Mouse (Mus musculus) embryonic facial prominence, embryonic 10.5 days (tissue): ENCODE results near the gene Ocel1. TPM values are rescaled to one million over a fixed set of nuclear protein-coding genes. Genes with fewer than 3 reads are reported as not detected.

Source experiments
- DNase-seq: peaks from one replicate; pipeline ENCODE4 v3.0.0-alpha.2; 2017; ENCODE audit warnings: low spot score
- H3K27ac ChIP-seq: fragments of 300-500 bp; sonication (generic); replicated peaks from 2 replicates; pipeline ENCODE4 v1.5.1; 2016; ENCODE audit warnings: mild to moderate bottlenecking
- H3K27me3 ChIP-seq: fragments of 300-500 bp; sonication (generic); replicated peaks from 2 replicates; pipeline ENCODE4 v1.6.1; 2016; ENCODE audit warnings: low read depth, mild to moderate bottlenecking; ENCODE audit not compliant: poor library complexity, severe bottlenecking
- H3K36me3 ChIP-seq: fragments of 300-500 bp; sonication (generic); replicated peaks from 2 replicates; pipeline ENCODE4 v1.6.1; 2016; ENCODE audit warnings: mild to moderate bottlenecking, moderate library complexity
- H3K4me1 ChIP-seq: fragments of 300-500 bp; sonication (generic); 2 replicates; pipeline ENCODE4 v1.6.1; 2016
- H3K4me3 ChIP-seq: fragments of 300-500 bp; sonication (generic); 2 replicates; pipeline ENCODE4 v1.5.1; 2016; ENCODE audit warnings: mild to moderate bottlenecking, moderate library complexity
- H3K9me3 ChIP-seq: fragments of 300-500 bp; sonication (generic); 2 replicates; pipeline ENCODE4 v1.6.1; 2016; ENCODE audit warnings: mild to moderate bottlenecking
- WGBS: fragments of 180-500 bp; shearing (Covaris S2); methylation state at CpG from one replicate; pipeline ENCODE4 v1.1.7; 2016; 5-methylcytosine and 5-hydroxymethylcytosine counted together
- polyA plus RNA-seq: library from polyadenylated mRNA; unstranded; fragments of >200 nt; fragmentation: Nextera tagmentation; extraction: Ambion mirVana; gene quantifications from 2 replicates; pipeline ENCODE4 v1.2.1, GENCODE M21; 2016

Ocel1 gene
- polyA plus RNA-seq, 1 experiment from 2014 or later = 4.0 TPM

GRCm38 (mm10) chr8:71396639-71397305 is 25.7 kb downstream of the Ocel1 start, which contains the start of gene Babam1:
Babam1 (plus strand) TSS chr8:71396861.
- DNase-seq = peak; percentile 94
- Histone ChIP-seq H3K27me3 (0 out of 2 replicates have a peak, but pooled peaks cover 3% of the 10 kb centered on the region), H3K36me3 (peaks cover 31% of the 10 kb centered on the region), H3K9me3 (no peaks in the 10 kb centered on the region), H3K4me3 (peak within 1 kb of the TSS; percentile 88), H3K27ac (peak within 1 kb of the TSS; percentile 89), H3K4me1 (peaks cover 26% of the 10 kb centered on the region)
- under 1% methylated on average over 34 of the region's 34 CpGs for WGBS

DNA sequence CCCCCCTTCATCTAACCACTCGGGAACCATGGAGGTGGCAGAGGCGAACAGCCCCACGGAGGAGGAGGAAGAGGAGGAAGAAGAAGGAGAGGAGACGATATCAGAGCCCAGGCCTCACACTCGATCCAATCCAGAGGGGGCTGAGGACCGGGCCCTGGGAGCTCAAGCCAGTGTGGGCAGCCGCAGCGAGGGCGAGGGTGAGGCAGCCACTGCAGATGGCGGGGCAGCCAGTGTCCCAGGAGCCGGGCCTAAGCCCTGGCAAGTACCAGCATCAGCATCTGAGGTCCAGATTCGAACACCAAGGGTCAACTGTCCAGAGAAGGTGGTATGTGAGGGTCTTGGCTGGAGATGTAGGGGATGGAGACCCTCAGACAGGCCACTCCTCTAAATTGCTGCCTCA is 26.6 kb downstream of the Ocel1 start:
- H3K27me3 ChIP-seq = 0 out of 2 replicates have a peak, but pooled peaks cover 3% of the 10 kb centered on the region
- WGBS = 86% methylated on average over 12 of the region's 12 CpGs
- peaks cover 24% of the 10 kb centered on the region for H3K4me1 ChIP-seq
- H3K4me3 ChIP-seq = peak overlapping the region; percentile 88
- peak overlapping the region; percentile 89; the same call in 1 of the 2 replicates for H3K27ac ChIP-seq
- peaks cover 36% of the 10 kb centered on the region for H3K36me3 ChIP-seq
- no peak for DNase-seq
- H3K9me3 ChIP-seq = no peaks in the 10 kb centered on the region

DNA sequence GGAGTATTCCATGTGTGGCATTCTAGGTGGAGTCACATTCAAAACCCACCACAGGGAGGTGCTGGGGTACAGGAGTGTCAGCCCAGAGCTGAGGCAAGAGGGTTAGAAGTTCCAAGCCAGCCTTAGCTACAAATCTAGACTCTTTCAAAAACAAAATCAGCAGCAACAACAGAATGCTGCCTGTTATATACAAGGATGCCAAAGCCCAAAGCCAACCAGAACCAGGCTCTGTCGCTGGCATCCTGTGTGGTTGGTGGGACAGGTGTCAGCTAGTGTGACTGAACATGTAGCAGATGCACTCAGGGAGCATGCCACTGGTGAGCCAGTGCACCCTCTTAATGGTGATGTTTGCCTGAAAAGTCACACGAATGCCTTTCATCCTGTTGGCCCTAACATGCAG is 29.7 kb downstream of the Ocel1 start:
- H3K4me1 ChIP-seq = peaks cover 25% of the 10 kb centered on the region
- no peaks in the 10 kb centered on the region for H3K27me3 ChIP-seq
- peaks cover 50% of the 10 kb centered on the region for H3K36me3 ChIP-seq
- 93% methylated on average over 2 of the region's 2 CpGs for WGBS
- H3K9me3 ChIP-seq = no peaks in the 10 kb centered on the region
- no peak overlapping the region for H3K27ac ChIP-seq
- H3K4me3 ChIP-seq = no peak overlapping the region
- no peak for DNase-seq

- Histone ChIP-seq H3K9me3 (no peaks in the 10 kb centered on the region), H3K27ac (no peak overlapping the region), H3K27me3 (no peaks in the 10 kb centered on the region), H3K4me3 (no peak overlapping the region), H3K36me3 (peaks cover 50% of the 10 kb centered on the region), H3K4me1 (peaks cover 25% of the 10 kb centered on the region)
- DNase-seq = no peak
Observed at GRCm38 (mm10) chr8:71401454-71401853, 30.4 kb downstream of the Ocel1 start.

DNA sequence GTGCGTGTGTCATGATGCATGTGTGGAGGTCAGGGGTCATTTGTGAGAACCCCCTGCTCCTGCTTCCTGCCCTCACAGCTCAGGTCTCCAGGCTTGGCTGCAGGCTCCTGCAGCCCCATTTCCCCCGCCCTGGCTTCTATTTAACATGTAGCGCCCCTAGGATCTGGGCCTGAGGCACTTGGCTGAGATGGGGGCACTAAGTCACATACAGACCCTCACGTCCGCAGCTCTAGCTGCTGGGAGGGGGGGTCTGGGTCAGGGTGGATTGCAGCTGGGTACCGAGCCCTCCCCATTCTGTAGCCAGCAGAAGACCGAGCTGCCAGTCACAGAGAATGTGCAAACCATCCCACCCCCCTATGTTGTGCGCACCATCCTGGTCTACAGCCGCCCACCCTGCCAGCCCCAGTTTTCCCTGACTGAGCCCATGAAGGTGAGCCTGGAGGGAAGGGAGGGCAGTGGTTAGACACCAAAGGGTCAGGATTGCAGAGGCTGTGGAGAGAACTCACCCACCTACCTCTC is 31.4 kb downstream of the Ocel1 start:
- no peak for DNase-seq
- no peak overlapping the region for H3K27ac ChIP-seq
- H3K9me3 ChIP-seq = no peaks in the 10 kb centered on the region
- H3K36me3 ChIP-seq = peaks cover 55% of the 10 kb centered on the region
- H3K27me3 ChIP-seq = no peaks in the 10 kb centered on the region
- H3K4me3 ChIP-seq = no peak overlapping the region
- WGBS = 83% methylated on average over 9 of the region's 9 CpGs
- peaks cover 30% of the 10 kb centered on the region for H3K4me1 ChIP-seq

- Histone ChIP-seq H3K4me3 (no peak overlapping the region), H3K27ac (no peak overlapping the region), H3K27me3 (no peaks in the 10 kb centered on the region), H3K36me3 (peaks cover 61% of the 10 kb centered on the region), H3K9me3 (no peaks in the 10 kb centered on the region), H3K4me1 (peaks cover 27% of the 10 kb centered on the region)
- DNase-seq = no peak
- 84% methylated on average over 6 of the region's 6 CpGs for WGBS
Observed at GRCm38 (mm10) chr8:71403107-71403885, 32.2 kb downstream of the Ocel1 start.

DNA sequence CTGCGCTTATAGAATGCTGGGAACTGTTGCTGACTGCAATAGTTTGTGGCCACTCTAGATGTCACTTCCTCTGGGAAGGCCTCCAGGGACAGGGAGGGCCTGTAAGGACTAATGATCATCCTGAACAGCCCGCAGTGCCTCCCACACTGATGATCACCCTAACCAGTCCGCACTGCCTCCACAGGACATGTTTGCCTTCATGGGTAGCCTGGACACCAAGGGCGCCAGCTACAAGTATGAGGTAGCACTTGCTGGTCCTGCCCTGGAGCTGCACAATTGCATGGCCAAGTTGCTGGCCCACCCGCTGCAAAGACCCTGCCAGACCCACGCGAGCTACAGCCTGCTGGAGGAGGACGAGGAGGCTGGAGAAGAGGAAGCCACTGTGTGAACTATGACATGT is 32.9 kb downstream of the Ocel1 start:
- H3K4me3 ChIP-seq = no peak overlapping the region
- peaks cover 27% of the 10 kb centered on the region for H3K4me1 ChIP-seq
- H3K9me3 ChIP-seq = no peaks in the 10 kb centered on the region
- no peak for DNase-seq
- 93% methylated on average over 8 of the region's 8 CpGs for WGBS
- H3K27ac ChIP-seq = no peak overlapping the region
- no peaks in the 10 kb centered on the region for H3K27me3 ChIP-seq
- H3K36me3 ChIP-seq = peaks cover 61% of the 10 kb centered on the region

DNA sequence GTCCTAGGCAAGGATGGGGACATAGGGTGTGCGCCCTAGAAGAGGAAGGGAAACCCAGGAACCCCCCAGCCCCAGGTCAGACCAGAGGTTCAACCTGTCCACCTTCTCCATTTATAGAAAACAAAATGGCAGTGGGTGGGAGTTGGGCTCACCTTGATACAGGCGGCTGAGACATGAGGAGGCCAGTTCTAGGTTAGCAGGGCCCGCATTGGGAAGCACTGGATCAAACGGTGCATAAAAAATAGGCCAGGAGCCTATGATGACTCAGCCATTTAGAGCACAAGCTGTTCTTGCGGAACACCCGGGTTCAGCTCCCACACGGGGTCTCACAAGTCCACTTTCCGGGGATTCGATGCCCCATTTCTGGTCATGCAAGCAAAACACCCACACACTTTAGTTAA is 33.9 kb downstream of the Ocel1 start:
- peaks cover 61% of the 10 kb centered on the region for H3K36me3 ChIP-seq
- 91% methylated on average over 9 of the region's 9 CpGs for WGBS
- peaks cover 27% of the 10 kb centered on the region for H3K4me1 ChIP-seq
- H3K27ac ChIP-seq = no peak overlapping the region
- H3K27me3 ChIP-seq = no peaks in the 10 kb centered on the region
- DNase-seq = no peak
- H3K4me3 ChIP-seq = peak overlapping the region; percentile 84
- H3K9me3 ChIP-seq = no peaks in the 10 kb centered on the region

DNA sequence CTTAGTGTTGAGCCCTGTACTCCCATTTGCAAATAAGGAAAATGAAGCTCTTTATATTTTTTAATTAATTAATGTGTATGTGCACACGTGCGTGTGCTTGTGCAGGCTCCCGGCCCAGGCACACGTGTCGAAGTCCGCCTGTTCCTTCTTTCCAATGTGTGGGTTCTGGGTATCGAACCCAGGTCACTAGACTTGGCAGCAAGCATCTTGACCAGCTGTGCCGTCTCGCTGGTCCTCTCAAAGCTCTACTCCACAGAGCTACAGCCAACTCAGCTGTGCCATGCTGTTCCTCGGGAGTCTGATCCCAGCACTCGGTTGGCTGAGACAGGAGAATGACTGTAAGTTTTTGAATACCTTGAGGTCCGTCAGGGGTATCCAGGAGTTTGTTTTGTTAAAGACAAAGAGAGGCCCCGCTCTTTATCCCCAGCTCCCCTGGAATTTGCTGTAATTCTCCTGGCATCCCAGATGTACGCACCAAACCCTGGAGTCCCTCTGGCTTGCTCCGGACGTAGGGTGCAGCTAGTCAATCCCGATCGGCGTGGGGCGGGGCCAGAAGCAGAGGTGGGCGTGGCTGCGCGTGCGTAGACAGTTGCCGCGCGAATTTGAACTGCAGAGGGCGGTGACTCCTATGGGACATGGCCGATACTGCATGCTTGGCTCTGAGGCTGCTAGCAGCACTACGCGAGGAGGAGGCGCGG is 34.5 kb downstream of the Ocel1 start, which contains the start of gene Ankle1:
Gene Ankle1, plus strand, starts transcription at position 610 of the 698 bp plus-strand sequence.
- no peaks in the 10 kb centered on the region for H3K9me3 ChIP-seq
- H3K27me3 ChIP-seq = no peaks in the 10 kb centered on the region
- WGBS = 18% methylated on average over 33 of the region's 33 CpGs
- peak; percentile 97 for DNase-seq
- peak within 1 kb of the TSS; percentile 92 for H3K27ac ChIP-seq
- peaks cover 60% of the 10 kb centered on the region for H3K36me3 ChIP-seq
- peak within 1 kb of the TSS; percentile 84 for H3K4me3 ChIP-seq
- H3K4me1 ChIP-seq = peaks cover 27% of the 10 kb centered on the region

DNA sequence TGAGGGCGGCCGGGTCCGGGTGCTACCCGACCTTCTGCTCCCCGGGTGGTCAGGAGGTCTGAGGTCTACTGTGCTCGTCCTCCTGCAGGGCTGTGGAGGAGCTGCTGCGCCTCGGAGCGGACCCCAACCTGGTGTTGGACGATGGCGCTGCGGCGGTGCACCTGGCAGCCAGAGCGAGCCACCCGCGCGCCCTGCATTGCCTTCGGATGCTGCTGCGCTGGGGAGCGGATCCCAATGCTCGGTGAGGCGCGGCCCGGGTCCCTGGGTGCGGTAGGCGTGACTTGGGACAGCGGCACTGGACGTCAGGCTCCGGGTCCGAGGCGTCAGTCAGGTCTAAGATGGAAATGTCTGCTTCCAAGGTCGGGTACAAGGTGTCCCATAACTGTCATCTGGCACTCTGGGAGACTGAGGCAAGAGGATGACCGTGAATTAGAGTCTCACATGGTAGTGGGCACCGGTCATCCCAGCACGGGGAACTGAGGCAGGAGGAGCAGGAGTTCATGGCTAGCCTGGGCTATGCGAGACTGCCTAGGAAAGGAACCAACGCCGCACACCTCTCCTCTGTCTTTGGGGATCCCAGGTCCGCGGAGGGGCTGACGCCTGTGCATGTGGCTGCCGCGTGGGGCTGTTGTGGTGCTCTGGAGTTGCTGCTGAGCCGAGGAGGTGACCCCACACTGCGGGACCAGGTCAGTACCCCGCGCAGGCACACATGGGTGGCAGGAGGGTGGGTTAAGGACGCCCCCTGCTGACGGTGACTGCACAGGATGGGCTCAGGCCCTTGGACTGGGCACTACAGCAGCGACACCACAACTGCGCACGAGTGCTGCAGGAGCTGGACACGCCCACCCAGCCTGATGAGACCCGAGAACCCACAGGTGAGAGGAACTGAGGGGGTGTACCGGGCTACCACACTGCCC is 35.3 kb downstream of the Ocel1 start:
- H3K4me1 ChIP-seq = peaks cover 28% of the 10 kb centered on the region
- 1% methylated on average over 55 of the region's 55 CpGs for WGBS
- H3K27me3 ChIP-seq = no peaks in the 10 kb centered on the region
- no peaks in the 10 kb centered on the region for H3K9me3 ChIP-seq
- H3K27ac ChIP-seq = peak overlapping the region; percentile 92
- peak; percentile 89 for DNase-seq
- peaks cover 55% of the 10 kb centered on the region for H3K36me3 ChIP-seq
- peak overlapping the region; percentile 84 for H3K4me3 ChIP-seq

DNA sequence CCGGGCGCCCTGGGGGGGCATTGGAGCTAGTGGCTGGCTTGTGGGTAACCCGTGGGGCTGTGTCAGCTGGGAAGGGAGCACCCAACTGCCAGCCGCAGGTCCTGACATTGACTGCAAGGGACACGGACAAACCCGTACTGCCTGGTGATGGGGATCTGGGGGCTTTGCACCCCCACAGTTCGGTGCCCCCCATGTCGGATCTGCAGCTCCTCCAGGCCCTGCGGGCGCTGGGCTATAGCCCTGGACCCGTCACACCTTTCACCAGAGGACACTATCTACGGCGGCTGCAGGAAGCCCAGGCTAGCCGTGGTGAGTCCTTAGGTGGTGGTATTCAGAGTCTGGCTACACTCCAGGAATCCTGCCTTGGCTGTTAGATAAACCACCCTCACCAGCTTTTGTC is 36.3 kb downstream of the Ocel1 start:
- peaks cover 35% of the 10 kb centered on the region for H3K4me1 ChIP-seq
- peak overlapping the region; percentile 84 for H3K4me3 ChIP-seq
- peaks cover 50% of the 10 kb centered on the region for H3K36me3 ChIP-seq
- no peaks in the 10 kb centered on the region for H3K27me3 ChIP-seq
- 91% methylated on average over 14 of the region's 14 CpGs for WGBS
- no peak for DNase-seq
- no peak overlapping the region for H3K27ac ChIP-seq
- H3K9me3 ChIP-seq = no peaks in the 10 kb centered on the region
